Mouse (Mus musculus): Measurements from ENCODE around the gene Pira2.
A peak's percentile ranks its signal among the peaks of the same experiment; 100 is the strongest.
"Not testable (repeated sequence)": the region's sequence is repeated elsewhere in the genome, so short reads cannot be mapped to it uniquely, and the experiment has no call there.

Gene Pira2

DNA sequence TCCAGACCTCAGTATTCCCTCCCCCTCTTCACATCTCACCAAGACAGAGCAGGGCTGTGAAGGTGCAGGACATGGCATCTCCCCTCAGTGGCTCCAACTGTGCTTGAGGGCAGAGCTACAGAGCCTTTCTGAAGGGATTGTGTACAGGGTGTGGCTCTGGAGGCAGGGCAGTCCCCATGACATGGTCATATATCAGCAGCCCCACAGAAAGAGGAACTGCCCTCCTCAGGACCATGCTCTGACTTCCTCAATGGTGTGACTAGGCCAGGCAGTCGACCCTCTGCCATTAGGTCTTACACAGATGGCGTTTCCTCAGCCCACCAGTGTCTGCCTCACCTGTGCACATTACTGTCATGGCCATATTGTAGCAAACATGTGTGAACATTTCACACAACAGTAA is at the start of gene Pira2:
Gene Pira2, minus strand, starts transcription at position 101 of the 400 bp plus-strand sequence.
- DNase-seq, result not testable (repeated sequence)

DNA sequence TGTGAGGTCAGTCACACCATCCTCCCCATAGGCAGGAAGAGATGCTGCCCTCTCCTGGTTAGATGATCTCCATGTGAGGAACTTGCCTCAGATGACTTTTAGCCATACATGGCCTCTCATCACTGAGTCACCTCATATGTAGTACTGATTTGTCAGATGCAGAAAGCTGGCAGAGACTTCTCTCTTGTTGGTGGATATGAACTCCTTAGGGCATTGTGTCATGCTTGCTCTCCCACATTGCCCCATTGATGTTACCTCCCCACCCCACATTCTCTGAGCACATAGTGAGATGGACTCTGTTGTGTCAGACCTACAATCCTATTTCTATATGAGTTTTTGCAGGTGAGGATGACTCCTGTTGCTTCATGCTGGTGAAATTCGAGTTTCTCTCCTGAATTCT is 30.2 kb upstream of the Pira2 start:
- not testable (repeated sequence) for DNase-seq

DNA sequence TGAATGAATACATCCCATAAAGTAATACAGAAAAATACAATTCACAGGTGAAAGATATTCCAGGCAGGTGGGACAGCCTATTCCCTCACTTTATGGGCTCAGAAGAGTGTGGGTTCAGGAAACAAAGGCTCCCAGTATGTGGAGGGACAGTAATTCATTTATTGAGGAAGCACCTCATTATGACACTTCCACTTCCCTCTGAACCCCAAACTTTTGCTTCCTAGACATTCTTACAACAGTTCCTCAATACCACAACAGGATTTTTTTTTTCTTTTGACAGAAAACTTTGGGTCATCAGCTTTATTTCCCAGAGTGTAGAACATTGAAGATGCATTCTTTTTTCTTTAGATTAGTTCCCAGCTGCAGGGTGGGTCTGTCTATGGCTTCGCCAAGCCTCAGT is 7.0 kb downstream of the Pira2 start:
- not testable (repeated sequence) for DNase-seq

DNA sequence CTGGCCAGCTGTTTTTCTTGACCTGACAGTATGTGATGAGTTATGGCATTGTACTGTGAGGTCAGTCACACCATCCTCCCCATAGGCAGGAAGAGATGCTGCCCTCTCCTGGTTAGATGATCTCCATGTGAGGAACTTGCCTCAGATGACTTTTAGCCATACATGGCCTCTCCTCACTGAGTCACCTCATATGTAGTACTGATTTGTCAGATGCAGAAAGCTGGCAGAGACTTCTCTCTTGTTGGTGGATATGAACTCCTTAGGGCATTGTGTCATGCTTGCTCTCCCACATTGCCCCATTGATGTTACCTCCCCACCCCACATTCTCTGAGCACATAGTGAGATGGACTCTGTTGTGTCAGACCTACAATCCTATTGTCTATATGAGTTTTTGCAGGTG is 14.2 kb downstream of the Pira2 start:
- not testable (repeated sequence) for DNase-seq

DNA sequence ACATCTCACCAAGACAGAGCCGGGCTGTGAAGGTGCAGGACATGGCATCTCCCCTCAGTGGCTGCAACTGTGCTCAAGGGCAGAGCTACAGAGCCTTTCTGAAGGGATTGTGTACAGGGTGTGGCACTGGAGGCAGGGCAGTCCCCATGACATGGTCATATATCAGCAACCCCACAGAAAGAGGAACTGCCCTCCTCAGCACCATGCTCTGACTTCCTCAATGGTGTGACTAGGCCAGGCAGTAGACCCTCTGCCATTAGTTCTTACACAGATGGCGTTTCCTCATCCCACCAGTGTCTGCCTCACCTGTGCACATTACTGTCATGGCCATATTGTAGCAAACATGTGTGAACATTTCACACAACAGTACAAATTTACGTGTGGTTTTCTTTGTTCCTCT is 19.3 kb downstream of the Pira2 start, which contains the start of gene Gm15448:
Gene Gm15448, minus strand, starts transcription at position 89 of the 400 bp plus-strand sequence.
- DNase-seq, result peak; percentile 92

DNA sequence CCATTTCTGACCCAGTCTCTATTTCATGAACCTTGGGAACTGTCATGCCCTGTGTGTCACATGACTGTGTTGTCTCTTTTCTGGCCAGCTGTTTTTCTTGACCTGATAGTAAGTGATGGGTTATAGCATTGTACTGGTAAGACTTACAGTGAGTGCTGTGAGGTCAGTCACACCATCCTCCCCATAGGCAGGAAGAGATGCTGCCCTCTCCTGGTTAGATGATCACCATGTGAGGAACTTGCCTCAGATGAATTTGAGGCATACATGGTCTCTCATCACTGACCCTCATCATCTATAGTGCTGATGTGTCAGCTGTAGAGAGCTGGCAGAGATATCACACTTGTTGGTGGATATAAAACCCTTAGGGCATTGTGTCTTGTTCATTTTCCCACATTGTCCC is 32.9 kb downstream of the Pira2 start:
- peak; percentile 80 for DNase-seq

DNA sequence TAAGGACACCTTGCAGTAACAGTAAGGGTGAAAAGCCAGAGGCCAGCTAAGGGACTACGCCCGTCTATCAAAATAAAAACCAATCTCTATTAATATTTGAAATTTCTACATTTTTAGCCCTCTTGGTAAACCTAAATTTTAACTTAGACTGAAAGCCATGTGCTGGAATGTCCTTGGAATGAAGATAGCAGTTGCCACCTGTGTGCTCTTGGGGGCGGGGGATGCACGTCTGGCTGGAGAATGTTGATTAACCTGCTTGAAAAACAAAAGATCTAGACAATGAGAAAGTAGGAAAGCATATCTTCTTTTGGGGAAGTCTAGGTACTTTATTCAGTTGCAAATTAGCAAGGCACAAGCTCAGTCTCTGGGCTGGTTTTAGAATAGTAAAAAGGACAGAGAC is 41.9 kb downstream of the Pira2 start:
- DNase-seq, result peak; percentile 71

DNA sequence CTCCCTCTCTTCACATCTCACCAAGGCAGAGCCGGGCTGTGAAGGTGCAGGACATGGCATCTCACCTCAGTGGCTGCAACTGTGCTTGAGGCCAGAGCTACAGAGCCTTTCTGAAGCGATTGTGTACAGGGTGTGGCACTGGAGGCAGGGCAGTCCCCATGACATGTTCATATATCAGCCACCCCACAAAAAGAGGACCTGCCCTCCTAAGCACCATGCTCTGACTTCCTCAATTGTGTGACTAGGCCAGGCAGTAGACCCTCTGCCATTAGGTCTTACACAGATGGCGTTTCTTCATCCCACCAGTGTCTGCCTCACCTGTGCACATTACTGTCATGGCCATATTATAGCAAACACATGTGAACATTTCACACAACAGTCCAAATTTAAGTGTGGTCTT is 44.9 kb downstream of the Pira2 start:
- peak; percentile 87 for DNase-seq

DNA sequence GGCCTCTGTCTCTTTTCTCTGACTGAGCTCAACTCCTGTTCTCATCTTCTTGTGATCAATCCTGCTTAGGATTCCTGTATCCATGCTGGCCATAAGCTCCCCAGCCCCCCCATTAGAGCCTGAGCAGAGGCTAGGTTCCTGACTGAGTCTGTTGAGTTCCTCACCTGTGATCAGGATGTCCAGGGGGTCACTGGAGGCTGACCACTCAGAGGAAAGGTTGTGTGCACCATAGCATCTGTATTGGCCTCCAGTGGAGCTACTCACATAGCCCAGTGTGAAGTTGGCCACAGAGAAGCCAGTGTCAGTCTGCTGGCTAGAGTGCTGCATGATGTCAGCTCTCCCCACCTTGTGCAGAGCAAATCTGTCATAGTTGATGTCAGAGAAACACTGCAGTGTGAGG is 48.6 kb downstream of the Pira2 start:
- DNase-seq, result peak; percentile 83

Measured in heart, adult 11 months (tissue).